Mouse (Mus musculus): ENCODE results near the gene Fbxo46.

Fbxo46 gene

DNA sequence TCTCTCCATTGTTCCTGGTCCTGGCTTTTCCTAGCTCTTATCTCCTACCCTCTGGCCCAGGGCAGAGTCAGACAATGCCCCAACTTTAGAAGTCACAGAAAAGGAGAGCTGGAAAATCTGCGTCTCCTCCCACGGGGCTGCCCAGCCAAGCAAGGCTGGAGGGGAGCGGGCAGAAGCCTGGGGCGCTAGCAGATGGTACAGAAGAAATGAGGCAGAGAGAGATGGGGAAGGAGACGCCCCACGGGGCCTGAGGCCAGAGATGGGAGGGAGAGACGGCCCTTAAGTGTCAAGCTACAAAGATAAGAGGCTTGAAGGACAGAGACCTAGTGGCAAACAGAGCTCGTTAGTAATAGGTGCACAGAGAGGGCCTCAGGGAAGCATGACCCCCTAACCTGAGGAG is 52.2 kb downstream of the Fbxo46 start:
- no peak for DNase-seq

DNA sequence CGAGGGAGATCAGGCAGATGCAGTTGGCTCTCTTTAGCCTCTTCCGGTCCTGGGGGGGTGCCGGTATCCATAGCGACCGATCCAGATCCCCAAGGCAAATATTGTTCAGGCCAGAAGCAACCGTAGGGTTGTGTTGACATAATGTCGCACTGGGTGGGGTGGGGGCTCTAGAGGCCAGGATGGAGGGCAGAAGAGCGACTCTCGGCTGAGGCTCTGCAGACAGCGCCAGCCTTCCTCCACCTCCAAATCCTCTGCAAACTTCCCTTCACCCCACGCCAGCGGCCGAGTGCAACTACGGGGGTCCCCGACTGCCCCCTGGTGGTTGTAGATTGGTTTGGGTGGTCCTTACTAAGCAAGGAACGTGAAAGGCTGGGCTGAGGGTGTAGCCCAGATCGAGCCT is 53.2 kb downstream of the Fbxo46 start:
- DNase-seq: peak; percentile 93

DNA sequence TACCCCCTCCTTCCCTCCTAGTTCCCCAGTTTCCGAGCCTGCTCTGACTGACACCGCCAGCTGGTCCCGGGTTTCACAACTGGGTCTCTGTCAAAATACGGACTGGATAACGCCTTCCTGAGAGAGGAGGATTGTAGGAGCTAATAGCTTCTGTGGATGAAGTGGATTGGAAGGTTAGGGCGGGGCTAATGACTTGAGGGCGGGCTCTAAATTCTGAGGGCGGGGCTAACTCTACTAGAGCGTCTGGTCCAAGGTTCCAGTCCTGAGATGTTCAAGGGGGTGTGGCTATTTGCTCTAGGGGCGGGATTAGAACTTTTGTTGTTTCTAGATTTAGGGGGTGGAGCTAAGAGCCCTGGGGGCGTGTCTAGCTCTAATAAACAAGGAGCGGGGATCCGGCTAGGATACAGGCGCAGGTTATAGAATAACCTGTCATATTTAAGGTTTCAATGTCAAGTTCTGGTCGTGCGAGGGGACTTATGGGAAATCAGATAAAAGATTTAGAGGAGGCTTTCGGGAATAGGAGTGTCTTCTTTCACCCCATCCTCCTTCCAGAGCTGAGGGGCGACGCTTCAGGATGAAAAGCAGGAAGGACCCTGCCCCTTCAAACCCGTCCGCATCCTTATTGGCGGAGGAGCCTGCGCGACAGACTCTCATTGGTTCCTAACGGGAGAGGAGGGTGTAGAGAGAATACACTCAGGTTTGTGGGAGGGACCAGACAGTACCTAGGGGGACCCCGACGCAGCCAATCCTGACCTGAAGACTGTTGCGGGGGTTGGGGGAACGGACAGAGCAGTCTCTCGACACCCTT is 56.3 kb downstream of the Fbxo46 start, which contains the start of gene Eml2:
Gene Eml2, plus strand, starts transcription at position 714 of the 808 bp plus-strand sequence.
- DNase-seq: no peak

DNA sequence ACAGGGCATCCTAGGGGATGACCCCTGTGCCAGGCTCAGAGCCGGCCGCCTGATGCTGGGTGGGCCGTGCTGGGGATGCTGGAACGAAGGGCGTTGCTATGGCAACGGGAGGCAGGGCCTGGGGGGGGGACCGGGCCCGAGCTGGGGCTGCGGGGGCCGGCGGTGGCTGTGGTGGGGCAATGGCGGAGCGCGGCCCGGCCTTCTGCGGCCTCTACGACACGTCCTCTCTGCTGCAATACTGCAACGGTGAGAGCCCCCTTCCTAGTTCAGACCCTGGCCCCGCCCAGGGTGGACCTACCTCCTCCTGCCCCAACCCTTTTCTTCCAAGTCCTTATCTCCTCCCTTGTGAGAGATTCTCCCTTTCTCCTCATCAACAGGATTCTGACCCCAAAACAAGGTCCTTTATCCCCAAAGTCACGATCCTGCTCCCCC is 56.9 kb downstream of the Fbxo46 start:
- DNase-seq: no peak

DNA sequence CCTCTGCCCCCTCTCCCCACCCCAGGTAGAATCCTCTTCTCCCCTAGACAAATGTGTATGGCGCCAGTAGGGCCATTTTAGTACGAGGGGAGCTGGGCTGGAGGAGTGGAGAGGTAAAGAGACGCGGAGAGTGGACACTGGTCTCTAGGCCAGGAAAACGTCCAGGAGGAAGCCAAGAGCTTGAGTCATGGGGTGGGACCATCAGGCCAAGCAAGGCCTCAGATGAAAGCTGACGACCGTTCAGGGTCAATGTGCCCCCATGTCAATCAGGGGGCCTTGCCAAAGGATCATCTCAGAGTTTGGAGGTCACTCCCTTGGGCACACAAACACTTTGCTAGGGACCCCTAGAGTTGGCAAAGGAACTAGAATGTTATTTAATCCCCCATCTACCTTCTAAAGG is 57.6 kb downstream of the Fbxo46 start:
- no peak for DNase-seq

DNA sequence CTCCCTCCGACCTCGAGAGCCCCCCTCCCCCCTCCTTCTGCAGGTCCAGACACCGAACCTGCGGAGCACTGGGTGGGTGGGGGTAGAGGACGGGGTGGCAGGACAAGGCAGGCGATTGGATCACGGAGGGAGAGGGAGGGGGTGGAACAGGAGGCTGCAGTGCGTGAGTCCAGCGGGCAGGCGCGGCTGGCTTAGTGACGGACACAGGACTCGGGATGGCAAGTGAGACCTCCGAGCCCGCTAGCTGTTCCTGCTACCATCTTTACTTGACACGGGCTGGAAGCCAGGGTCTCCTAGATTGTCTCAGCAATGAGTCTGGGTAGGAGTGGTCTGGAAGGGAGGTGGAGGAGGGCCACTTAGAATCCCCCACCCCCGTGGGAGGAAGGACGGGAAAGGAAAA is 58.4 kb downstream of the Fbxo46 start:
- no peak for DNase-seq

DNA sequence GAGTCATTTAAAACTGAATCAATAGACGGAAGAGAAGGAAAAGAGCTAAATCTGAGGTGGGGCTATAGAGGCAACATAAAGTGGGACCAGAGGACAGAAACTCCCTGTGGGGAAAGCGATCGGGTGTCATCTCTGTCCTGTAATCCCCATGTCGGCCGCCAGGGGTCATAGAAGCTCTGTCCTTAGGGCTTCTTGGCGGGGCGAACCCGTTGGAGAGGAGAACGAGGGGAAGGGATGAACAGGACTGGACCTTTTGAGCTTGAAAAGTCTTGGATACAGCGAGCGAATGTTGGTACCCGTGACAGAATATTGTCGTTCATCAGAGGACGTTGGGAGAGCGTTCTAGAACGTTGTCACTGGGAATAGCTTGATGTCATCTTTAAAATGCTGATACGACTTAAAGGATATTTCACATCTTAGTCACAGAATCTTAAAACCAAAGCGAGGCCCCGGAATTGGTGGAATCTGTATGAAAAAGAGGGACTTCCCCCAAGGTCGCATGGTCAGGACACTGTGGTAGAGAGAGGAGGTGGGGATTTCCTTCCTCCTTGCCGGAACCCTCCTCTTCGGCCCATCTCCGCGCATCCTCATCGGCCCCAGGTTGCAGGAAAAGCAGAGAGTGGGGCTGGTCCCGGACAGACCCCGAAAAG is 58.9 kb downstream of the Fbxo46 start:
- peak; percentile 83 for DNase-seq

DNA sequence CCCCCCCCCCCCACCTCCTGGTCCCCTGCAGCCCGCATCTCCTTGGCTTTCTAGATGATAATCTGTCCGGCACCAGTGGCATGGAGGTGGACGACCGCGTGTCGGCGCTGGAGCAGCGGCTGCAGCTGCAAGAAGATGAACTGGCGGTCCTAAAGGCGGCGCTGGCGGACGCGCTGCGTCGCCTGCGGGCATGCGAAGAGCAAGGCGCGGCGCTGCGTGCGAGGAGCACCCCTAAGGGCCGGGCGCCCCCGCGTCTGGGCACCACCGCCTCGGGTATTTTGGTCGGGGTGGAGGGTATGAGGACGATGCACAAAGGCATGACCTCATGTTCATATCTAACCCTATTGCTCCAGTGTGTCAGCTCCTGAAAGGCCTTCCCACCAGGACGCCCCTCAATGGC is 59.5 kb downstream of the Fbxo46 start:
- peak; percentile 67 for DNase-seq

DNA sequence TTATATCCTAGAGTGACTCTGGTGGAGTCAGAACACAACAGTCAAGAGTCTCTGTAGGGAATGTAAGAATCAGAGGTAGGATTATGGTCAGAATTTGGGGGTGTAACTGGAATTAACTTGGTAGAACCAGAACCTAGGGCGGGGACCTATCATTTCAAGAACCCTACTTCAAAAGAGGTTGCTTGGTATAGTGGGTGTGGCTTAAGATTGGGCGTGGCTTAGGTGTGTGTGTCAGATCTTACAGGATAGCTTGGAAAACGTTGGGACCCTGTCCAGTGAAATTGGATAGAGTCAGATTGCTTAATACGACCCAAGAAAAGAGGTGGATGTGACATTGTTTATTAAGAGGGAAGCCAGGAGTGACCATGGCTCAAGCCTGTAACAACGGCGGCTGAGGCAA is 60.3 kb downstream of the Fbxo46 start:
- no peak for DNase-seq

DNA sequence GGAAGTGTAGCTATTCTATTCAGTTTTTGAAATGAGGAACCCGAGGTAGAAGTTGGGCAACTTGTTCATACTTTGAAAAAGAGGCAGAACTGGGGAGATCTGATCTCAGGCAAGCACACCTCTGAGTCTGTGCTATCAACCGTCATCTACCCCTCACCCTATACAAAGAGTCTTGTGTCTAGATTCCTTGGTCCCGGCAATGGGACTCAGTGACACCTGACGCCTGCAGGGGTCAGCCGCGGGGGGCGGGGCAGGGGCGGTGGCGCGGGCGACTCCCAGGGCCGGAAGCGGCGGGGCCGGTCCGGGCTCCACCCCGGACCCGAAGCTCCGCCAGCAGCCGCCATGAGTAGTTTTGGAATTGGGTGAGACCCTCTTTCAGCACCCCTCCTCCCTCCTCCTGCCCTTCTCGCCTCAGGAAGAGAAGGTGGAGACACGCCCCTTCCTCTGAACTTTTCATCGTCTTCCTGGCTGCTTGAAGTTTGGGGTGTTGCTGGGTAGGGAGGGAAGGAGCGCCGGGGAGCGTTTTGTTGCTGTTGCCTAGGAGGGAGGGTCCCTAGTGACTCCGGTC is 61.3 kb downstream of the Fbxo46 start:
- peak; percentile 62 for DNase-seq

DNA sequence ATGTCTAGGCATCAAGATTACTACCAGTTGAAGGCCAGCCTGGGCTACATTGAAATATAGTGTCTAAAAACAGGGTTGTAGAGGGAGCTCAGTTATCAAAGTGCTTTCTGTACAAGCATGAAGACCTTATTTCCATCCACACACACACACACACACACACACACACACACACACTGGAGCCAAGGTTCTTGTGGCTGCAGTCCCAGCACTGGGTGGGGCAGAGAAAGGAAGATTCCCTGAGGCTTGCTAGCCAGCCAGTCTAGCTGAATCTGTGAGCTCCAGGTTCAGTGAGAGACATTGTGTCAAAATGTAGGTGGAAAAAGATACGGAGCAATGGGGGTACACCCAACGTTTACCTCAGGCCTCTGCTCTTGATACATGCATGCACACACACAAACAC is 64.6 kb downstream of the Fbxo46 start:
- DNase-seq: no peak

DNA sequence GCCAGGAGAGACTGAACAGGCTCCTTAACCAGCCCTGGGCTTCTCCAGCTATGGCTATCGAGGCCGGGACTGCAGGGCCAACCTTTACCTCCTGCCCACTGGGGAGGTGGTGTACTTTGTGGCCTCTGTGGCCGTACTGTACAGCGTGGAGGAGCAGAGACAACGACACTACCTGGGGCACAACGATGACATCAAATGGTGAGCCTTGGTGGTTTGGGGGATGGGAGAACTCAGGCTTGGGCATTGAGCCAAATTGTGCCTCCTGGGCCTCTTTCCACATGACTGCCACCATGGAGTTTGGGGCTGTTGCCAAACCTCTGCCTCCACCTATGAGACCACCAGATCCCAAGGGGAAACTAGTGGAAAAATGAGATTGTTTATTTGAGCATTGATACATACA is 65.1 kb downstream of the Fbxo46 start:
- DNase-seq: no peak

All from thymus, postnatal 14 days (tissue).